Mouse (Mus musculus): Measurements from ENCODE around the gene Mrpl39.

DNA sequence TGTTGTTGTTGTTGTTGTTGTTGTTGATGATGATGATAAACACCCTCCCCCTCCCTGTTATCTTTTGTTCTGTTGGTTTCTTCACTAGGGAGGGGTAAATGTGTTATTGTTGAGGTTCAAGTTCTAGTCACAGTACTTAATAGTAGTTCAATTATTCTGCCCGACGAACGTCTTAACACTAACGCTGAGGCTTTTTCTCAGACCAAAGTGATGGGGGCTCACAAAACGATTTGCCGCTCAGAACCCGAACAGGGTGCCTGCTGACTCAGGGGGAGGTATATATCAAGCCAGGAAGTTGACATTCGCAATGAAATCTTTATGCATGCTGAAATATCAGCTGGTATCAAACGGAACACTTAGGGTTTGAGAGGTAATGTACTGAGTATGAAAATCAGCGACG lies 39.8 kb upstream of the Mrpl39 start:
- no peak for TF ChIP-seq EP300 (IDR thresholded peaks at IDR 0.05; ENCODE audit: insufficient read depth, low read depth, low read length)
- TF ChIP-seq POLR2A (IDR thresholded peaks at IDR 0.05; ENCODE audit: insufficient read depth, low read length) = no peak
